Mouse (Mus musculus) liver, postnatal 0 days (tissue): Measurements from ENCODE around the gene Adam12.

Experiments
- CTCF ChIP-seq: sonication (generic); IDR thresholded peaks from 2 replicates; pipeline ENCODE4 v1.5.1; 2016; ENCODE audit warnings: antibody characterized with exemption, low read depth
- EP300 ChIP-seq: IDR thresholded peaks from 2 replicates; pipeline ENCODE4 v1.6.1; 2016; ENCODE audit warnings: antibody characterized with exemption, low read depth, mild to moderate bottlenecking

GRCm38 (mm10) chr7:134185751-134186150, 46.2 kb downstream of the Adam12 start:
- TF ChIP-seq EP300 (no peak), CTCF (no peak)
